Mouse (Mus musculus): ENCODE measurements around the gene Ctnna3. TPM values are rescaled to one million over a fixed set of nuclear protein-coding genes. Genes with fewer than 3 reads are reported as not detected.
"Not testable (repeated sequence)": the region's sequence is repeated elsewhere in the genome, so short reads cannot be mapped to it uniquely, and the experiment has no call there.

Gene Ctnna3
- total RNA-seq, 1 experiment from 2014 or later: not detected

DNA sequence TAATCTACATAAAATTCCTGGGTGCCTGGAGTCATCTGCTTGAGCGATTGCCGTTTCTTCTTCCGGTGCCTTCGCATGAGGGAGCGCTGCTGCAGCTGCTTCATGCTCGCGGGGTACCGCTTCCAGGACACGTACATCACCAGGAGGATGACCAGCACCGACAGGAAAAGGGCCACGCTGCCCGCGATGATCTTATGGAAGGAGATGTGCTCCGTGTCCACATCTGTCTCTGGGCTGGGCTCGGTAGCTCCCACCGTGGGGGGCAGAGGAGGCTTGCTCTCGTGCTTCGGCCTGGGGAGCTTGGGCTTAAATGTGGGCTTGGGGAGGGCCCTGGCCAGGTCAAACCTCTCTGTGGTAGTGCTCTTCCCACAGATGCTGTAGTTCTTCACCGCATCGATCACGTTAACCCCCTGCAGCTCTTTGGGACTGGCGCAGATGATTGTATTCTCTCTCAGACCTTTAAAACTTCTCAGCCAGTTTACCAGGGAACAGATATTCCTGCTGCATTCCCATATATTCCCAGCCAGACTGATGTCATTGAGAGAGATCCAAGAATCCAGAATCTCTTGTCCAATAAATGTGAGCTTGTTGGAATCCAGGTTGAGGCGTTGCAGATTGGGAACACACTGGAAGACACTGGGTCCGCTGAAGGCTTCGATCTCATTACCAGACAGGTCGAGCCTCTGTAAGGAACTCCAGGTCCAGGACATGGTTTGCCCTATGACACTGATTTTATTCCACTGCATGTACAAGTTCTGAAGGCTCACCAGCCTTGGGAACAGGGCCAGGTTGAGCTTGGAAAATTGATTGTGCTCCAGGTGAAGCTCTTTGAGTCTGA, 658.3 kb downstream of the Ctnna3 start:
- no peak for ATAC-seq (ENCODE audit: extremely low read depth, insufficient number of reproducible peaks, low FRiP score, poor library complexity, severe bottlenecking)

DNA sequence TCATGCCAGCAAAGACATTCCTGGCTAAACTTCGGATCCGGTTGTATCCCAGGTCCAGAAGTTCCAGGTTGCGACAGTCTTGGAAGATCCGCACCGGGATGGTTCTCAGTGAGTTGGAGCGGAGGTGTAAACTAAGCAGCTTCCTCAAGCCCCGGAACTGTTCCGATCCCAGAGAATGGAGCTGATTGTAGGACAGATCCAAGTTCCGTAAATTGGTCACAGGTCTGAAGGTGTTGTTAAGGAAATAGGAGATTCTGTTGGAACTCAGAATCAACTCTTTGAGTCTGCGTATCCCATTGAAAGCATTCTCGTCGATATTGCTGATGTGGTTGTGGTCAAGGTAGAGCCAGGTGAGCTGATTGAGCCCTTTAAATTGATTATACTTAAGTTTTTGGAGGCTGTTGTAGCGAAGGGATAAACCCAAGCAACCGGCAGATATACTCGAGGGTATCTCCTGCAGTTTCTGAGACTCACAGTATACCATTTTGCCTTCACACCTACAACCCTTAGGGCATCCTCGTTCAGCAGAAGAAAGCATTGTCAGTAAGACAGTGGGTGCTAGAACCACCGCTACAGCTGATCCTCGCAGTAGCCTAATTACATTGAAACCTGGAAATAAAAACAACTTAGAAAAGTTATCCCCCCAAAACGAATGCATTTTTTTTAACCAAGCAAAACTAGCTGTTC, 659.0 kb downstream of the Ctnna3 start:
- ATAC-seq (ENCODE audit: extremely low read depth, insufficient number of reproducible peaks, low FRiP score, poor library complexity, severe bottlenecking): no peak

DNA sequence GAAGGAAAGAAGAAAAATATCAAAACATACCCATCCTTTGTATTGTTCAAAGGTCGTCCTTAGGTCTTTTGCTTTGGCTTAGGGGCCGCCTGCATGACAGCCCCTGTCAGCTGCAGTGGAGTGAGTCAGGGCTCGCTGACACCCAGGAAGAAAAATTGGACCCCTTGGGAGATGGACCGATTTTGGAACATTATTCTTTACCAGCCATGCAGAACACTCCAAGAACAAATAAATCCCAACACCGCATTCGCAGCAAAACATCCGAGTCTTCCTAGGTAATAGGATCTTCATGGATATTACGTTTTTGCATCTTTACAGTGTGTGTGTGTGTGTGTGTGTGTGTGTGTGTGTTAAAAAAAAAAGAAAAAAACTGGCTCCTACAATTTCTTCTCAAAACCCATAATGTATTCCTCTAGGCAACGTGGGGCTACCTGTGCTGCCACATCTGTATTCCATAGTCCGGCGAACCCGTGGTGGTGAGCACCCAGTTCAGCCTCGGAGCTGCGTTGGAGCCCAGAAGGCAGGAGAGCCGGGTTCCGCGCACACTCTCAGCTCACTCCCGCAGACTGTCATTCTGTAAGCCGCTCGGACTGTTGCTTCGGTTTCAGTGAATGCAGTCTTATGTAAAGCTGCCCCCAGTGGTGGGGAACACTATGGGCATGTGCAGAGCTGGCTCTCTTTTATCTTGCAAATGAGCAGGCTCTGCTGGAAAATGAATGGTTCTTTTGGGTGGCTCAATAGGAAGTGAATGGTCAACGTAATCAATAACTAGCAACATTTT, 660.0 kb downstream of the Ctnna3 start, which contains the start of gene Lrrtm3:
Gene Lrrtm3 (minus strand): TSS at position 598 of the 781 bp plus-strand sequence.
- no peak for ATAC-seq (ENCODE audit: extremely low read depth, insufficient number of reproducible peaks, low FRiP score, poor library complexity, severe bottlenecking)

DNA sequence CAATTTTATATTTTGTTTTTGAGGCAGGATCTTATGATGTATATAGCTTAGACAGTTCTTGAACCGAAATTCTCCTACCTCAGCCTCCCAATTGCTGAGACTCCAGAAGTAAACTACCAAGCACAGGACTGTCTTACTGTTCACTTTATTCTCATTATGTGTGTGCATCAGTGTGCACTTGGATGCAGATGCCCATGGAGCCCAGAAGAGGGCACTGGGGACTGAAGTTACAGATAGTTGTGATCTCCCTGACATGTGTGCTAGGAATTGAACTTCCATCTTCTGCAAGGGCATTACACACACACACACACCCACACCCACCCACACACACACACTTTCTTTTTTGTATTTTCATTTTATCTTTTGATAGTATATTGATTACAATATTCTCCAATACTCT, 666.6 kb downstream of the Ctnna3 start:
- no peak for ATAC-seq (ENCODE audit: extremely low read depth, insufficient number of reproducible peaks, low FRiP score, poor library complexity, severe bottlenecking)

GRCm38 (mm10) chr10:64115246-64115645, 685.3 kb downstream of the Ctnna3 start:
- no peak for ATAC-seq (ENCODE audit: extremely low read depth, insufficient number of reproducible peaks, low FRiP score, poor library complexity, severe bottlenecking)

- no peak for ATAC-seq (ENCODE audit: extremely low read depth, insufficient number of reproducible peaks, low FRiP score, poor library complexity, severe bottlenecking)
These were observed 688.9 kb downstream of the Ctnna3 start for GRCm38 (mm10) chr10:64118833-64119232.

GRCm38 (mm10) chr10:64130397-64131150, 700.7 kb downstream of the Ctnna3 start:
- no peak for ATAC-seq (ENCODE audit: extremely low read depth, insufficient number of reproducible peaks, low FRiP score, poor library complexity, severe bottlenecking)

DNA sequence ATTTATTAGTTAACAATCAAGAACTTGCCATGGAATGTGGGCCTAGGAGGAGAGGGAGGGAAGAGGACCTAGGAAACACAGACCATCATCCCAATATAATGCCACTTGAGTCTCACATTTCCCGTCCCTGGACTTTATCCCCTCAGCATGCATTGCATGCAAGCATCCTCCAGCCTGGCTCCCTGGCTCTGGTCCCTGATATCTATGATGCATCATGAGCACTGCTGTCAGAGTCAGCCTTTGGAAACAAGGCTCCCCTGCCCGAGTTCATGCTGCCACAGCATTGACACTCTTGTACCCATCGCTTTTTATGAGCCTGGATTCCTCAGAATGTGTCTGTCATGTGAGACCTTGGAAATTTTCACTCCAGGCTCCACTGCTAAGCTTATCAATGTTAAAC, 703.6 kb downstream of the Ctnna3 start:
- no peak for ATAC-seq (ENCODE audit: extremely low read depth, insufficient number of reproducible peaks, low FRiP score, poor library complexity, severe bottlenecking)

DNA sequence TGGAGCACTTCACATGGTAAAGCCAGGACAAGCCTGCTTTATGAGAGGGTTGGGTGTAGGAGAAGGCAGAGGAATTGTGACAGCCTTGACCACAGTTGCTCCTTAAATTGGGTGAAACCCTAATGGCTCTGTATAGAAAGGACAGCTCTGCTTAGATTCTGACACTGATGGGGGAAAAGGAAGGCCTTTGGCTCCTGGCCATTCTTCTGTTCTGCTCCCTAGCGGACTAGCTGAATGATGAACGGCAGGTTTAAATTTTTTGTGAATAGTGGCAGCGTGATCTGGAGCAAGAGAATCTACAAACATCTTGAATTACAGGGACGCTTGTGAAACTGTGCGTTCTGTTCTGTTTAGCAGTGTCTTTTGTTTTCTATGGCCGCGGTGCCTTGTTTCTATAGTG, 705.6 kb downstream of the Ctnna3 start:
- no peak for ATAC-seq (ENCODE audit: extremely low read depth, insufficient number of reproducible peaks, low FRiP score, poor library complexity, severe bottlenecking)

GRCm38 (mm10) chr10:64146511-64146910, 716.6 kb downstream of the Ctnna3 start:
- no peak for ATAC-seq (ENCODE audit: extremely low read depth, insufficient number of reproducible peaks, low FRiP score, poor library complexity, severe bottlenecking)

DNA sequence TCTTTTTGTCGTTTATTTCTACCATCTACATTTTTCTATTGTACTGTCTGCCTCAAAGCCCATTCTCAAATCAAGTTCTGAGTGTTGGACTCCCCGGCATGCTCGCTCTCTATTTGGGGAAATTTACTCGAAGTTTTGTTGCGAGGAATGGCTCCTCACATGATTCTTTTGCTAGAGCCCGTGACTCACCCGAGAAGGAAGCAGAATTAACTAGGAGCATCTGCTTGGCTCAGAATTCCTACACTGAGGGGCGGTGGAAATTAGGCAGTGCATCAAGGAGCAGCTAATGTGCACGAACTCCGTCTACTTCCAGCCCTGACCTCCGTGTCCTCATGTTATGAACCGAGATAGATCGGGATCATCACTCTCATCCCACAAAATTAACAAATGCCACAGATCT, 751.8 kb downstream of the Ctnna3 start:
- ATAC-seq (ENCODE audit: extremely low read depth, insufficient number of reproducible peaks, low FRiP score, poor library complexity, severe bottlenecking): no peak

GRCm38 (mm10) chr10:64182731-64183130, 752.8 kb downstream of the Ctnna3 start:
- ATAC-seq (ENCODE audit: extremely low read depth, insufficient number of reproducible peaks, low FRiP score, poor library complexity, severe bottlenecking): no peak

DNA sequence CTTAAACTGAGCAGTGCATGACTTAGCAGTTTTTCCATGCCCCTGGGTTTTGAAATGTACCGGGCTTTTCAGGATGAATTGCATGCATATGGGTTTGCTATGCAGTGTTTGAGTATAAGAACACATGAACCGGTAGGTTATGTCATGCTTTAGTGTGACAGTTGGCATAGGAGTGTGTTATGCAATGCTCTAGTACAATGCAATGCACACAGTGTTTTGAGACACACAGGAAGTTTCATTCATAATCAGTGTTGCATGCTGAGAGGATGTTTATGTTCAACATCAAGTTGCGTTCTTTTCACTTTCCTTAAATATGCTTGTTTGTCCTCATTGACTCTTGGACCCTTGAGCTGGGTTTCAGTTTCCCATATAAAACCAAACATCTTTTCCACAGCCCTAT, 758.1 kb downstream of the Ctnna3 start:
- no peak for ATAC-seq (ENCODE audit: extremely low read depth, insufficient number of reproducible peaks, low FRiP score, poor library complexity, severe bottlenecking)

GRCm38 (mm10) chr10:64197584-64197983, 767.7 kb downstream of the Ctnna3 start:
- no peak for ATAC-seq (ENCODE audit: extremely low read depth, insufficient number of reproducible peaks, low FRiP score, poor library complexity, severe bottlenecking)

DNA sequence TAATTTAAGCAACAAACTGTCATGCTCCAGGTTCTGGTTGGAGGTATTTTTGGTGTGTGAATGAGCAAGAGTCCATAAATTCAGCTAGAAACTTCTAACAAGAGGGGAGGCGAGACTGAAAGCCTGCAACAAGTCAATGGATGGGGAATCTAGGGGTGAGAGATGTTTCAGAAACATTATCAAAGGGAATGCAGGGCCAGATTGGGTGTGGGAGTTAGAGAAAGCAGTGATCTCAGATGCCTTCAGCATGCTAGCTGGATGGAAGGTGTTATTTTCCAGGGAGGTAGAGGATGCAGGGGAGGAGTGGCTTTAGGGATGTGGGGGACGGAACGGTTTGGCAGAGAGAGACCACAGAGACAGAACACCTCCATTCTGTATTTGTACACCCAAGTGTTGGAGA, 785.7 kb downstream of the Ctnna3 start:
- ATAC-seq (ENCODE audit: extremely low read depth, insufficient number of reproducible peaks, low FRiP score, poor library complexity, severe bottlenecking): no peak

DNA sequence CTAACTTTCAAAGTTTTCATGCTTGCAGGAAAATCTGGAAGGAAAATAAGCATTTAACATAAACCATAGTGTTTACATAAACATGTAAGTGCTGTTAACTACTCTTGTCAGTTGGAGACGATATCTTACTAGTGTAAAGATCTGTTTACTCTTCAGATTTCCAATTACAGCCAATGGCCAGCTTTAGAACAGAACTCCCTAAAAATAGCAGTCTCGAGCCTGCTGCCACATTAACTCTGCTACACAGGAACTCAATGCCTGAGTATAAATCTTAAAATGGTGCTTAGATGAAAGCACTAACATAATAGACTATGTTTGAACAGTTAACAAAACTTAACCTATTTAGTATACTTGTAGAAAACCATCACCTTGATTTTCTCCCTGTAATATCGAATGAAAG, 793.1 kb downstream of the Ctnna3 start:
- ATAC-seq (ENCODE audit: extremely low read depth, insufficient number of reproducible peaks, low FRiP score, poor library complexity, severe bottlenecking): no peak

DNA sequence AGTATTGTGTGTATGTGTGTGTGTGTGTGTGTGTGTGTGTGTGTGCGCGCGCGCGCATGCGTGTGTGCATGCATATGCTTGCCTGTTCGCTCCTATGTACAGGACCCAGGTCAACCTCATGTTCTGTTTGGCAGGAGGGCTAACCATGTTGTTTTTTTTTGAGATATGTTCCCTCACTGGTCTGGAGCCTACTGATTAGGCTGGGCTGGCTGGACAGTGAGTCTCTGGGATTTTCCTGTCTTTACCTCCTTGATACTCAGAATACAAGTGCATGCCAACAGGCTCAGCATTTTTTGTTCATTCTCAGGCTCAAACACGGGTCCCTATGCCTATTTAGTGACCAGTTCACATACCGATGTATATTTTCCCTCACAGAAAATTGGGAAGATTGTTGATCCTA, 794.1 kb downstream of the Ctnna3 start:
- ATAC-seq (ENCODE audit: extremely low read depth, insufficient number of reproducible peaks, low FRiP score, poor library complexity, severe bottlenecking): no peak

DNA sequence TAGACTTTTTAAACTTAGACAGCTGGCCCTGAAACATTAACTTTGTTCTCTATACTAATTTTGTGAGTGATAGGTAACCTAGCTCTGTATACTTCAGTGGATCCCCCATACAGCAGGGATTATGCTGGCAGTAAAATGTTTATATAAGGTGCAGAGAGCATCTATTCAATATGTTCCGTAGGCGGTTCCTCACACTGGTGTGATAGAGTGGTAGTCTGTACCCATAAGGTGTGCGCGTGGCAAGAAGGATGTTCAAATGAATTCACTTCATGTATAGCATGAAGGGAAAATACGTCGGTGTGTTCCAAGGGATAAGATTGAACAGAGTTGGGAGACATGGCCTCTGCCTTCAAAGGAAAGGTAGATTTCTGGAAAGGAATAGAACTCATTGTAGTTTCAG, 794.5 kb downstream of the Ctnna3 start:
- ATAC-seq (ENCODE audit: extremely low read depth, insufficient number of reproducible peaks, low FRiP score, poor library complexity, severe bottlenecking): no peak

DNA sequence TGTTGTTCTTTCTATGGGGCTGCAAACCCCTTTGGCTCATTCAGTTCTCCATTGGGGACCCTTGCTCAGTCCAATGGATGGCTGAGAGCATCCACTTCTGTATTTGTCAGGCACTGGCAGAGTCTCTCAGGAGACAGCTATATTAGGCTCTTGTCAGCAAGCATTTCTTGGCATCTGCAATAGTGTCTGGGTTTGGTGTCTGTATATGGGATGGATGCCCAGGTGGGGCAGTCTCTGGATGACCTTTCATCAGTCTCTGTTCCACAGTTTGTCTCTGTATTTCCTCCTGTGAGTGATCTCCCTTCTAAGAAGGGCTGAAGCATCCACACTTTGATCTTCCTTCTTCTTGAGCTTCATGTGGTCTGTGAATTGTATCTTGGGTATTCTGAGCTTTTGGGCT, 795.9 kb downstream of the Ctnna3 start:
- not testable (repeated sequence) for ATAC-seq (ENCODE audit: extremely low read depth, insufficient number of reproducible peaks, low FRiP score, poor library complexity, severe bottlenecking)

Data from neutrophil, adult 5-6 weeks (primary cell).